23 mouse cellular contexts compared by ENCODE assay signal in the genomic region with DNA sequence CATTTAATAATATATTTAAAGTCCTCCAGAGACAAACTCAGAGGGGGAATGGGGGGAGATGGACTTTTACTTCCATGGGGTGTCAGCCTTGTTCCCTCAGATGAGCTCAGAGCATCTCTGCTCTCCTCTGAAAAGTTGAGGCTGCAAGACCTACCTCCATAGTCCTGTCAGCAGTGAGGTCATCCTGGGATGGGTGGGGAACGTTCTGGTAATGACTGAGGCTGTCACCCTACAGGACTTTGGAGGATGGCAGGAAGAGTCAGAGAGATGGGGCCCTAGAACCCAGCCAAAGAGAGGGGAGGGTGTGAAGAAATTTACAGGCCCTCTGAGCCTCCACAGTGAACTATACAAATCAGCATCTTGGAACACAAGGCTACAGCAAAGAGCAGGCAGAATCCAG. TPM values are rescaled to one million over a fixed set of nuclear protein-coding genes. Genes with fewer than 3 reads are reported as not detected.
DNase-seq lines count a peak whose midpoint lies in the region; ATAC-seq and TF ChIP-seq lines count a peak whose summit lies in the region.
"Had no signal": no experiment of that assay in that cellular context is flagged by ENCODE, and none has a peak within 500 bp of the region (broad histone marks: within the 10 kb centered on the region; RNA-seq: fewer than 3 reads in every experiment).

No protein-coding gene starts in this region.

- H3K4me2 ChIP-seq in hindbrain, embryonic 13.5 days: no peak overlapping the region
- H3K4me2 ChIP-seq: forebrain, embryonic 15.5 days had no signal

- TF ChIP-seq POLR2A in lung, adult 2 months (IDR thresholded peaks at IDR 0.05; ENCODE audit: borderline replicate concordance, extremely low read depth, low read depth, low read length): no peak
- no peak for TF ChIP-seq POLR2A in small intestine, adult 2 months (IDR thresholded peaks at IDR 0.05; ENCODE audit: low read depth, low read length)

- H3K9me3 ChIP-seq in hindbrain, embryonic 13.5 days: no peaks in the 10 kb centered on the region
- H3K9me3 ChIP-seq: forebrain, embryonic 15.5 days; midbrain, embryonic 10.5 days had no signal

- peak overlapping the region; percentile 7 for H3K4me3 ChIP-seq in lung, adult 2 months (replicated peaks; ENCODE audit: extremely low read depth, low read depth, low read length)
- peak overlapping the region; percentile 8 for H3K4me3 ChIP-seq in brown adipose tissue, adult 24 weeks (ENCODE audit: insufficient read depth, low read depth, low read length)
- no peak overlapping the region for H3K4me3 ChIP-seq in small intestine, adult 2 months (ENCODE audit: low read depth, low read length)
- H3K4me3 ChIP-seq in hindbrain, embryonic 13.5 days: no peak overlapping the region
- H3K4me3 ChIP-seq: forebrain, embryonic 15.5 days; midbrain, embryonic 10.5 days had no signal

- DNase-seq in heart, adult 11 months: peak; percentile 95
- no peak for DNase-seq in heart, postnatal 4 days
- no peak for DNase-seq in lung, adult 2 months
- no peak for DNase-seq in lung, postnatal 10 days
- DNase-seq: adrenal gland, postnatal 10 days; cerebellum, adult 11 months; cerebellum, postnatal 10 days; embryo, embryonic 11 days; heart, postnatal 14 days; kidney, adult 18-20 months; kidney, postnatal 10 days; liver, postnatal 0 days; lung, postnatal 4 days; right cerebral cortex, postnatal 25 days had no signal

- no peaks in the 10 kb centered on the region for H3K36me3 ChIP-seq in small intestine, adult 2 months (ENCODE audit: control insufficient read depth, insufficient read depth, low read length)
- no peaks in the 10 kb centered on the region for H3K36me3 ChIP-seq in hindbrain, embryonic 13.5 days
- H3K36me3 ChIP-seq: forebrain, embryonic 15.5 days; midbrain, embryonic 10.5 days had no signal

- H3K27me3 ChIP-seq in small intestine, adult 2 months (ENCODE audit: control insufficient read depth, insufficient read depth, low read length): no peaks in the 10 kb centered on the region
- H3K27me3 ChIP-seq in hindbrain, embryonic 13.5 days: 0 out of 2 replicates have a peak, but pooled peaks cover 4% of the 10 kb centered on the region
- H3K27me3 ChIP-seq: forebrain, embryonic 15.5 days had no signal

- TF ChIP-seq CTCF in lung, adult 2 months (IDR thresholded peaks at IDR 0.05; ENCODE audit: insufficient read depth, low read length): no peak
- no peak for TF ChIP-seq CTCF in small intestine, adult 2 months (IDR thresholded peaks at IDR 0.05; ENCODE audit: extremely low read depth, insufficient read length, insufficient replicate concordance, low read depth, low read length)

- WGBS in lung, adult 2 months: 19% methylated on average over 1 of the region's 1 CpGs
- WGBS in small intestine, adult 2 months: 17% methylated on average over 1 of the region's 1 CpGs
- 59% methylated on average over 1 of the region's 1 CpGs for WGBS in hindbrain, embryonic 13.5 days

- peaks cover 3% of the 10 kb centered on the region; the same call in 1 of the 2 replicates for H3K4me1 ChIP-seq in lung, adult 2 months (ENCODE audit: control insufficient read depth, insufficient read depth, low read length)
- H3K4me1 ChIP-seq in brown adipose tissue, adult 24 weeks (ENCODE audit: control insufficient read depth, insufficient read depth, insufficient read length, low read length): peaks cover 6% of the 10 kb centered on the region; the same call in 1 of the 2 replicates
- H3K4me1 ChIP-seq in small intestine, adult 2 months (ENCODE audit: control insufficient read depth, insufficient read depth, insufficient read length, low read length): peaks cover 10% of the 10 kb centered on the region
- no peaks in the 10 kb centered on the region for H3K4me1 ChIP-seq in hindbrain, embryonic 13.5 days (replicated peaks)
- H3K4me1 ChIP-seq: forebrain, embryonic 15.5 days had no signal

- peak overlapping the region; percentile 49 for H3K27ac ChIP-seq in brown adipose tissue, adult 24 weeks (replicated peaks; ENCODE audit: low read depth, low read length)
- peak overlapping the region; percentile 35 for H3K27ac ChIP-seq in small intestine, adult 2 months (ENCODE audit: insufficient read depth, low read depth, low read length)
- H3K27ac ChIP-seq in hindbrain, embryonic 13.5 days: no peak overlapping the region
- H3K27ac ChIP-seq: forebrain, embryonic 15.5 days; midbrain, embryonic 10.5 days had no signal

- no peak for ATAC-seq in hindbrain, embryonic 13.5 days (ENCODE audit: low FRiP score)
- ATAC-seq: forebrain, embryonic 15.5 days; liver, postnatal 0 days had no signal

- no peak overlapping the region for H3K9ac ChIP-seq in hindbrain, embryonic 13.5 days
- H3K9ac ChIP-seq: forebrain, embryonic 15.5 days; liver, postnatal 0 days had no signal

RNA-seq across cellular contexts. Expression of a gene that starts 0.8 kb away (rescaled TPM):
- total RNA-seq in heart, postnatal 4 days (2021): 10 to 100 TPM; 32.8 to 39.7 TPM
- 151 and 180 TPM in 2 replicates for polyA plus RNA-seq in lung, adult 2 months (2012; rRNA removed)
- 62.1 and 62.5 TPM in 2 replicates for polyA plus RNA-seq in brown adipose tissue, adult 24 weeks (2012; ENCODE audit: insufficient read depth, insufficient read length, missing spikeins)
- 34.7 and 37.4 TPM in 2 replicates for polyA plus RNA-seq in small intestine, adult 2 months (2012; rRNA removed)
- 0.62 and 0.93 TPM in 2 replicates for polyA plus RNA-seq in hindbrain, embryonic 13.5 days (2015; fragmentation: Nextera tagmentation; extraction: Ambion mirVana)
- total RNA-seq: ES-E14; granulocyte monocyte progenitor cell, adult 5-6 weeks had no signal
- polyA plus RNA-seq: activated CD4-positive, CD25-positive, alpha-beta regulatory T cell, adult 4 months; CD4-positive, CD25-positive, alpha-beta regulatory T cell, adult 4 months; liver, postnatal 0 days had no signal

RNA-seq across cellular contexts. Expression of a gene that starts 38.5 kb away (rescaled TPM):
- 10 to 100 TPM; 36.3 to 36.9 TPM for total RNA-seq in heart, postnatal 4 days (2021)
- 57.4 and 80.6 TPM in 2 replicates for polyA plus RNA-seq in lung, adult 2 months (2012; rRNA removed)
- 18.3 and 27.9 TPM in 2 replicates for polyA plus RNA-seq in brown adipose tissue, adult 24 weeks (2012; ENCODE audit: insufficient read depth, insufficient read length, missing spikeins)
- polyA plus RNA-seq in small intestine, adult 2 months (2012; rRNA removed): 8.6 and 14.6 TPM in 2 replicates
- polyA plus RNA-seq in hindbrain, embryonic 13.5 days (2015; fragmentation: Nextera tagmentation; extraction: Ambion mirVana): 75.8 and 78.1 TPM in 2 replicates

RNA-seq across cellular contexts. Expression of a gene that starts 38.6 kb away (rescaled TPM):
- total RNA-seq in heart, postnatal 4 days (2021): 10 to 100 TPM; 53.4 to 54.4 TPM
- polyA plus RNA-seq in lung, adult 2 months (2012; rRNA removed): 253 and 404 TPM in 2 replicates
- polyA plus RNA-seq in brown adipose tissue, adult 24 weeks (2012; ENCODE audit: insufficient read depth, insufficient read length, missing spikeins): 22.4 and 35.2 TPM in 2 replicates
- polyA plus RNA-seq in small intestine, adult 2 months (2012; rRNA removed): 123 and 320 TPM in 2 replicates
- 81.8 TPM in 2 replicates for polyA plus RNA-seq in hindbrain, embryonic 13.5 days (2015; fragmentation: Nextera tagmentation; extraction: Ambion mirVana)

Comparison
In these comparisons a context has a peak if more than half of its experiments do, and no peak if none do; other contexts are left out.
1. H3K4me3 ChIP-seq: peak in lung, adult 2 months (single experiment) and brown adipose tissue, adult 24 weeks (single experiment); none in small intestine, adult 2 months (single experiment) and hindbrain, embryonic 13.5 days (single experiment).
2. RNA of a gene that starts 0.8 kb away (polyA plus RNA-seq): 151 to 180 TPM in lung, adult 2 months, 62.1 to 62.5 TPM in brown adipose tissue, adult 24 weeks and 34.7 to 37.4 TPM in small intestine, adult 2 months; 0.62 to 0.93 TPM in hindbrain, embryonic 13.5 days; every median in the first group is over 10 times any median in the second.